Mouse (Mus musculus) forebrain, embryonic 11.5 days (tissue): ENCODE results near the gene Mroh8. TPM values are rescaled to one million over a fixed set of nuclear protein-coding genes. Genes with fewer than 3 reads are reported as not detected.

Source experiments
- polyA plus RNA-seq: library from polyadenylated mRNA; unstranded; fragments of >200 nt; fragmentation: Nextera tagmentation; extraction: Ambion mirVana; gene quantifications from 2 replicates; pipeline ENCODE4 v1.2.1, GENCODE M21; 2014

The Mroh8 gene
- polyA plus RNA-seq, 1 experiment from 2014 or later, result 0.48 TPM

Other genes starting within 250 kb of the Mroh8 start
- gene Soga1, start 200.3 kb downstream of the Mroh8 start, polyA plus RNA-seq, result 8.1 and 8.2 TPM in 2 replicates
- not detected in 2 replicates for gene Tldc2, start 192.5 kb downstream of the Mroh8 start, polyA plus RNA-seq
- gene Samhd1, start 144.3 kb downstream of the Mroh8 start, polyA plus RNA-seq, result 25.6 and 27.5 TPM in 2 replicates
- 41.3 and 43.2 TPM in 2 replicates for gene Rbl1, start 75.0 kb downstream of the Mroh8 start, polyA plus RNA-seq
- gene Rpn2, start 532 bp downstream of the Mroh8 start, polyA plus RNA-seq, result 272 and 277 TPM in 2 replicates
- 0.83 and 1.5 TPM in 2 replicates for gene Ghrh, start 68.0 kb upstream of the Mroh8 start, polyA plus RNA-seq
- gene Manbal, start 88.0 kb upstream of the Mroh8 start, polyA plus RNA-seq, result 31.0 and 34.8 TPM in 2 replicates
- 20.3 and 23.2 TPM in 2 replicates for gene Src, start 138.9 kb upstream of the Mroh8 start, polyA plus RNA-seq